In the genomic region with DNA sequence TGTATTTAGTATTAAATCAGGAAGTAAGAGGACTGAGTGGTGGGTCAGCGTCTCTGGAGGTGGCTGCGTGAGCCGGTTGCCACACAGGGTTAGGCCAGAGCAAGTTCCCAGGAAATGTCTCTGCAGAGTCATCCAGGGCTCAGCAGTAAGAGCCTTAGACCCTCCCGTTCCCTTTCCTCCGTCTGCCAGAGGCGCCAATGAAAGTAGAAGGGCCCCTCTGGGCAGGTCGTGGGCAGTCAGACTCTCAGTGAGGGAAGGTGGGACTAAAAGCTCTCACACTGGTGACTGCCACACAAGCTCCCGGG, we compare ENCODE assay signal across 13 mouse cellular contexts. TPM values are rescaled to one million over a fixed set of nuclear protein-coding genes. Genes with fewer than 3 reads are reported as not detected.
DNase-seq lines count a peak whose midpoint lies in the region; ATAC-seq lines count a peak whose summit lies in the region.
"Had no signal": no experiment of that assay in that cellular context is flagged by ENCODE, and none has a peak within 500 bp of the region (broad histone marks: within the 10 kb centered on the region; RNA-seq: fewer than 3 reads in every experiment).

No protein-coding gene starts in this region.

- peaks cover 21 to 26% of the 10 kb centered on the region in 2 experiments for H3K4me1 ChIP-seq in heart, embryonic 14.5 days (ENCODE audit: control insufficient read depth in 2 of 2, insufficient read depth in 2 of 2, low read length in 2 of 2)
- no peaks in the 10 kb centered on the region; the same call in 1 of the 2 replicates for H3K4me1 ChIP-seq in hindbrain, embryonic 13.5 days (replicated peaks)
- no peaks in the 10 kb centered on the region for H3K4me1 ChIP-seq in forebrain, embryonic 12.5 days
- H3K4me1 ChIP-seq: forebrain, embryonic 15.5 days had no signal

- DNase-seq in heart, postnatal 4 days: no peak
- peak; percentile 43 to 67 for DNase-seq in right cerebral cortex, postnatal 10 days (ENCODE audit: low spot score in 2 of 2)
- DNase-seq in right cerebral cortex, postnatal 36 days (ENCODE audit: low spot score in 2 of 2): no peak
- peak; percentile 46 to 63 for DNase-seq in lung, postnatal 4 days
- no peak for DNase-seq in ovary, postnatal 10 days (ENCODE audit: low spot score)
- DNase-seq: kidney, postnatal 36 days; left cerebral cortex, postnatal 4 days; thymus, adult 2 months had no signal

- H3K9me3 ChIP-seq in heart, embryonic 14.5 days (ENCODE audit: control insufficient read depth, low read length): no peaks in the 10 kb centered on the region
- H3K9me3 ChIP-seq in hindbrain, embryonic 13.5 days: no peaks in the 10 kb centered on the region
- no peaks in the 10 kb centered on the region for H3K9me3 ChIP-seq in forebrain, embryonic 12.5 days
- H3K9me3 ChIP-seq: forebrain, embryonic 15.5 days had no signal

- H3K27ac ChIP-seq in heart, embryonic 14.5 days (replicated peaks in 1 of 2; ENCODE audit: control insufficient read depth in 1 of 2, insufficient read depth in 1 of 2, low read depth in 2 of 2, low read length in 2 of 2): peak overlapping the region; percentile 75 to 86
- H3K27ac ChIP-seq in hindbrain, embryonic 13.5 days: no peak overlapping the region
- H3K27ac ChIP-seq in forebrain, embryonic 12.5 days: no peak overlapping the region
- H3K27ac ChIP-seq: forebrain, embryonic 15.5 days had no signal

- no peak overlapping the region for H3K4me3 ChIP-seq in heart, embryonic 14.5 days (ENCODE audit: control insufficient read depth in 1 of 2, insufficient read depth in 1 of 2, low read depth in 1 of 2, low read length in 2 of 2)
- H3K4me3 ChIP-seq in hindbrain, embryonic 13.5 days: no peak overlapping the region
- no peak overlapping the region for H3K4me3 ChIP-seq in forebrain, embryonic 12.5 days (replicated peaks)
- H3K4me3 ChIP-seq: forebrain, embryonic 15.5 days had no signal

- H3K4me2 ChIP-seq in heart, embryonic 14.5 days (ENCODE audit: low read length): peak overlapping the region; percentile 42
- no peak overlapping the region for H3K4me2 ChIP-seq in hindbrain, embryonic 13.5 days
- H3K4me2 ChIP-seq in forebrain, embryonic 12.5 days: no peak overlapping the region
- H3K4me2 ChIP-seq: forebrain, embryonic 15.5 days; midbrain, embryonic 11.5 days had no signal

- H3K9ac ChIP-seq in heart, embryonic 14.5 days (ENCODE audit: low read length): peak overlapping the region; percentile 61
- no peak overlapping the region for H3K9ac ChIP-seq in hindbrain, embryonic 13.5 days
- H3K9ac ChIP-seq in forebrain, embryonic 12.5 days: no peak overlapping the region
- H3K9ac ChIP-seq: forebrain, embryonic 15.5 days had no signal

- WGBS in heart, embryonic 14.5 days: 14% methylated on average over 8 of the region's 8 CpGs
- WGBS in hindbrain, embryonic 13.5 days: 78% methylated on average over 8 of the region's 8 CpGs
- 75% methylated on average over 8 of the region's 8 CpGs for WGBS in forebrain, embryonic 12.5 days

- H3K36me3 ChIP-seq in heart, embryonic 14.5 days (ENCODE audit: control insufficient read depth, insufficient read depth, low read length): no peaks in the 10 kb centered on the region
- no peaks in the 10 kb centered on the region for H3K36me3 ChIP-seq in hindbrain, embryonic 13.5 days
- no peaks in the 10 kb centered on the region for H3K36me3 ChIP-seq in forebrain, embryonic 12.5 days (replicated peaks)
- H3K36me3 ChIP-seq: forebrain, embryonic 15.5 days had no signal

- peak; percentile 19; the same call in 1 of the 2 replicates for ATAC-seq in heart, embryonic 14.5 days (ENCODE audit: insufficient number of reproducible peaks, insufficient read depth, low FRiP score, low read depth)
- no peak for ATAC-seq in hindbrain, embryonic 13.5 days (ENCODE audit: low FRiP score)
- no peak for ATAC-seq in forebrain, embryonic 12.5 days (ENCODE audit: low FRiP score)
- ATAC-seq: forebrain, embryonic 15.5 days had no signal

- no peaks in the 10 kb centered on the region for H3K27me3 ChIP-seq in heart, embryonic 14.5 days (ENCODE audit: control insufficient read depth, insufficient read depth, low read length)
- H3K27me3 ChIP-seq in hindbrain, embryonic 13.5 days: no peaks in the 10 kb centered on the region
- H3K27me3 ChIP-seq in forebrain, embryonic 12.5 days: no peaks in the 10 kb centered on the region
- H3K27me3 ChIP-seq: forebrain, embryonic 15.5 days had no signal

RNA-seq across cellular contexts. Expression of gene Nenf, which starts 48.4 kb away (rescaled TPM):
- 138 and 157 TPM in 2 replicates for polyA plus RNA-seq in heart, embryonic 14.5 days (2014; fragmentation: Nextera tagmentation; extraction: Ambion mirVana)
- total RNA-seq in heart, postnatal 4 days (2021): 100 to 1,000 TPM in 1 of 2 experiments, 10 to 100 TPM in 1; 97.3 to 103 TPM
- 105 and 109 TPM in 2 replicates for polyA plus RNA-seq in hindbrain, embryonic 13.5 days (2015; fragmentation: Nextera tagmentation; extraction: Ambion mirVana)
- 50.9 and 61.3 TPM in 2 replicates for polyA plus RNA-seq in forebrain, embryonic 12.5 days (2016; fragmentation: Nextera tagmentation; extraction: Ambion mirVana)

RNA-seq across cellular contexts. Expression of gene Atf3, which starts 51.8 kb away (rescaled TPM):
- 15.6 and 17.8 TPM in 2 replicates for polyA plus RNA-seq in heart, embryonic 14.5 days (2014; fragmentation: Nextera tagmentation; extraction: Ambion mirVana)
- 10 to 100 TPM; 15.9 to 22.2 TPM for total RNA-seq in heart, postnatal 4 days (2021)
- polyA plus RNA-seq in hindbrain, embryonic 13.5 days (2015; fragmentation: Nextera tagmentation; extraction: Ambion mirVana): 1.2 and 1.5 TPM in 2 replicates
- 0.96 and 1.7 TPM in 2 replicates for polyA plus RNA-seq in forebrain, embryonic 12.5 days (2016; fragmentation: Nextera tagmentation; extraction: Ambion mirVana)

RNA-seq across cellular contexts. Expression of gene Tmem206, which starts 56.1 kb away (rescaled TPM):
- 18.5 and 20.9 TPM in 2 replicates for polyA plus RNA-seq in heart, embryonic 14.5 days (2014; fragmentation: Nextera tagmentation; extraction: Ambion mirVana)
- 1 to 10 TPM; 5.6 to 6.6 TPM for total RNA-seq in heart, postnatal 4 days (2021)
- polyA plus RNA-seq in hindbrain, embryonic 13.5 days (2015; fragmentation: Nextera tagmentation; extraction: Ambion mirVana): 36.7 and 39.9 TPM in 2 replicates
- 36.8 and 39.3 TPM in 2 replicates for polyA plus RNA-seq in forebrain, embryonic 12.5 days (2016; fragmentation: Nextera tagmentation; extraction: Ambion mirVana)

Comparison
In these comparisons a context has a peak if more than half of its experiments do, and no peak if none do; other contexts are left out.
1. DNase-seq: peak in right cerebral cortex, postnatal 10 days (2 of 2) and lung, postnatal 4 days (2 of 2); none in heart, postnatal 4 days (single experiment), right cerebral cortex, postnatal 36 days (0 of 2) and ovary, postnatal 10 days (single experiment).
2. H3K27ac ChIP-seq: peak in heart, embryonic 14.5 days (2 of 2); none in hindbrain, embryonic 13.5 days (single experiment) and forebrain, embryonic 12.5 days (single experiment).